Mouse (Mus musculus) cerebellum, adult 11 months (tissue): Measurements from ENCODE around the gene Ankrd63.

Experiments used
- DNase-seq: peaks from one replicate; pipeline ENCODE4 v3.0.0; 2022

Gene Ankrd63

GRCm38 (mm10) chr2:118687791-118688190, 16.0 kb downstream of the Ankrd63 start:
- DNase-seq: no peak

DNA sequence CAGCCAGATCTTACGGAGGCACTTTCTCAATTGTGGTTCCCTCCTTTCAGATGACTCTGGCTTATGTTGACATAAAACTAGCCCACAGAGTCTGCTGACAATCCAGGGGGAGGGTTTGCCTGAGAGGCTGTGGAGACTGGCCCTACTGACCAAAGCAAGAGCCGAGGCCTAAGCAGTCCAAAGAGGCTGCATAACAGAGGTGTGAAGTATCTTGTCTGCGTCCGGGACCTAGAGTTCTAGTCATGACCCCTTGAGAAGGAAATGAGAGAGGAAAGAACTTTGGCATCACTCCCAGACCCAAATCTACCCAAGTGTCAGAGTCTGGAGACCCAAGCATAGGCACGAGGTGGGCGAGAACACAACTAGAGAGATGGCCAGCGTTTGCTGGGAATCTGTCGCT, 17.1 kb downstream of the Ankrd63 start:
- no peak for DNase-seq

DNA sequence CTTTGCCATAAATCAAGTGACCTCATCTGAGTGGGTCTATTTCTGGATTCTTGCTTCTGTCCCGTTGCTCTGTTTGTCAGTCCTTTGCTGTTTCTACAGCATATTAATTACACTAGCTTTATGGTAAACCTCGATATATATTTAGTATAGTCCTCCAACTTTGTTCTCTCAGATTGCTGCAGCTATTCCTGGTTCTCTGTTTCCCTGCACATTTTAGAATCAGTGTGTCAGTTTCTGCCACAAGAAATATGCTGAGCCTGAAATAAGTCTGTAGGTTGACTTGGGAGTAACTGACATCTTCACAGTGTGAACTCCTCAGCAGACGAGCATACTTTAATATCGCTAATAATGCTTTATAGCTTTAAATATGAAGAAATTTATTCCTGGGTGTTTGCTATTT, 18.7 kb downstream of the Ankrd63 start:
- no peak for DNase-seq

DNA sequence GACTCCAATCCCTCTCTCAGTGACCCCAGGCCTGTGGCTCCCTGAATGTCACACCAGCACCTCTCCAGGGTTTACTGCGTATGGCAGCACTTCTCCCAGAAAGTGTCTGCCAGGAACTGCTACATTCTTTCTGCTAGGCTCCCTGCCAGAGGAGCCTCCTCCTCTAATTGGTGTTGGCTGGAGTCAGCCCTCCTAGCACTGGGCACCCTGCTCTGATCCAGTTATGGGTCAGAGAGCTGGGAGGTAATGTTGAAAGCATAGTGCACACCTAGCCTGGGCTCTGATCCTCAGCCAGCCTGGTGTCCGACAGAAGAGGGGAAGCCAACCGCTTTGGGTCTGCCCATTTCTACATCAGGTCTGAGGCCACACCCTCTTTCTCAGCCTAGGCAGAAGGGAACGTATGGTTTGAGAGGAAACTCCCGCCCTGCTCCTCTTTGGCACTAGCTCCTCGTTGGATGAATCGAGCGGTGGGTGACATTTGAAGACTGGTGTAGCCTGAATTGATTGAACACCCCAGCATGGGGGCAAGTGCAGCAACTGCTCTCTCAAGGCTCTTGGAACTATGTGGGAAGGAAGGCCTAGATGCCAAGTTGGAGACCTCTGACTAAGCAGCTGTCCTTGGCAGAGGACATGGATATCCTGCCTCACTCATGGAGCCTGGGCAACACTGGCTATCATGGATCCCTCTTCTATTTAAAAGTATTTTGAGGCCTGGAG, 21.1 kb downstream of the Ankrd63 start:
- DNase-seq: no peak

DNA sequence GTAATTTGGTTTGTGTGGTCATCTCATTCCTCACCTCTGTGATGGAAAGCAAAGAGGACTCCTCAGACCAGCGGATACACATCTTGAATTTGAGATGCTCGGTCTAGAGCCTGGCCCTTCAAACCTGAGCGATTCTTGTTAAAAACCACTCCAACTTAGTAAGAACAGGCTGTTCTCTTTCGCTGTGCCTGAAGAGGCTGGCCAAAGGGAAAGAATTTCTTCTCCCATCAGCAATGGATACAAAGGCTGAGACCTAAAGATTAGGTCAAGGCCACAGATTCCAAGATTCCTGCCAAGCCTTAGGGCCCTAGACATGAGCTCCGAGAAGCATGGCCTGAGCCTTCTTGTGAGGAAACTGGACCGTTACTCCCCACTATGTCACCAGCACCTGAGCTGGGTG, 22.8 kb downstream of the Ankrd63 start:
- DNase-seq: no peak

DNA sequence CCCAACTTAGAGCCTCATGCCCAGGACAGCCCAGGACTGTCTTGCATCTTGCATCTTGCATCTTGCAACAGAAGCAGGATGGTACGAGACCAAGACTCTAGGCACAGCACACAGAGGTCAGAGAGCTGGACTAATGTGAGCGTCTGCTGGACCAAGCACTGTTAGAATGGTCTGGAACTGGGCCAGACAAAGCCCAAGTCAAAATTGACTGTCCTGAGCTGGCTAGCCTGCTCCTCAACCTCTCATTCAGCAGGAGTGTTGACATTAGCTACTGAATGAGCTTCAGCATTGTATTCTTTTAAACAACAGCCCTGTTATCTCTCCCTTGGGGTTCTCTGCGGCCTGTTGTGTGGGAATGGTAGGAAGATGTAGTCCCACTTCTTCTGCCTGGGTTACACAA, 24.2 kb downstream of the Ankrd63 start:
- DNase-seq: no peak

DNA sequence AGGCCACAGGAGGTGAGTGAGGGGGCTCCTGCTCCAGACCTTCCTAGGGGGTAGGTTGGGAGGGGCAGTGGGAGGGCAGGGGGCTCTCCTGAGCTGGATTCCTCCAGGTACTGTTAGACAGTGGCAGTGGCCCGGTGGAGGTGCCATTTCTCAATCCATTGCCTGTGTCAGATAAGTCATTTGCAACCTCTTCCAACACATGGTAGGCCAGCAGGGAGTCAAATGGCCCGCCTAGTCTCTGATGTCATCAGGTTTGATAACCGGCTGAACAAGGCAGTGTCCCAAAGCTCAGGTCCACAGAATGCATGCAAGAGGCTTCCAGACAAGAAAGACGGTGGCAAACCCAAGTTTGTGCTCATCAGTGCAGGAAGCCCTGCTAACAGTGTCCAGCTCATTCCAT, 25.9 kb downstream of the Ankrd63 start:
- no peak for DNase-seq

- DNase-seq: no peak
Observed at GRCm38 (mm10) chr2:118676839-118677741, 26.7 kb downstream of the Ankrd63 start.

- no peak for DNase-seq
Observed at GRCm38 (mm10) chr2:118674500-118674899, 29.3 kb downstream of the Ankrd63 start.

- DNase-seq: no peak
Observed at GRCm38 (mm10) chr2:118673686-118674465, 29.9 kb downstream of the Ankrd63 start.

DNA sequence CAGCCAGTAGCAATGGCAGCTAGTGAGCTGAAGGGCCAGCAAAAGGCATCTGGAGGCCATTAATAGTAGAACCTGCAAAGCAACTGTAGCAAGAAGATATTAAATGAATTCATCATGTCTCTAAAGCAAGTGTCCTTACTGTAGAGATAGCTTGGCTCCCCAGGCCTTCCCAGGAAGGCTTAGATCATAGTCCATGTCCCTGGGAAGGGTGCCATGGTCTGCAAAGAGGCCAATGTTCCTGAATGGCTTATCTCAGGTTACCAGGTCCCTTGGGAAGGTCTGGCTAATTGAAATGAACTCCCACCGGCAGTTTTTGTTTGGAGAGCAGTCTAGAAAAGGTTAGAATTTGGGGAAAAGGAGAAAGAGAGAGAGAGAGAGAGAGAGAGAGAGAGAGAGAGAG, 32.0 kb downstream of the Ankrd63 start:
- no peak for DNase-seq

GRCm38 (mm10) chr2:118669785-118670184, 34.0 kb downstream of the Ankrd63 start:
- DNase-seq: no peak

DNA sequence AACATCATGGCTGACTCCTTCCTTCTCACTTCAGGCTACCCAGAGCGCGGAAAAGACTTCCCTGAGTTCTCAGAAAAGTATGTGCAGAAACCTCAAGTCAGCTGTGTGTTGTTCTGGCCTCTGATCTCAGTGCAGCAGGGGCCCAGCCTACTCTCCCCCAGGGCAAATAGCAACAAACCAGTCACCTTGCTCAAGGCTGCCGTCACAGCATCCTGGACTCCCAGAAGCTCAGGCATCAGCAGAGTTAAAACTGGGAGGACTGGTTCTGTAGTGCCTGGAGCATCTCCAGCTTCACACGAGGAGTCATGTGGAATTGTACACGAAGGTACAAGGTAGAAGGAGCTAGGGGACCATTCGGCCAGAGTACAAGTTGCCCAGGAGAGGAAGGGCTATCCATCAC, 34.5 kb downstream of the Ankrd63 start:
- no peak for DNase-seq

DNA sequence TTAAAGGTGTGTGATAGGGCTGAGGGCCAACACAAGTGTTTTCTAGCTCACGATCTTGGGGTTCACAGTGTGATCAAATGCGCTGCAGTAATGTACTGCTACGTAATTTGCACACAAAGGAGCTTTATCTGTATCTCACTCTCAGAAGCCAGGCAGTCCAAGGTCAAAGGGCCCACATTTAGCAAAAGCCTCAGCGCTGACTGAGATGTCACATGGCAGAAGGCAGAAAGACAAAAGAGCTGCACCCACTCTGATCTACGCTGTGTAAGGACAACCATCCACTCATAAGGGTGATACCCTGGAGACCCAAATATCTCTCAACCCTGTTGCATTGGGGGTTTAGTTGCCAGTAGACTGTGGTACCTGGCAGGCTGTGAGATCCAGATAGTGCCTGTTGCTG, 36.6 kb downstream of the Ankrd63 start:
- DNase-seq: no peak

DNA sequence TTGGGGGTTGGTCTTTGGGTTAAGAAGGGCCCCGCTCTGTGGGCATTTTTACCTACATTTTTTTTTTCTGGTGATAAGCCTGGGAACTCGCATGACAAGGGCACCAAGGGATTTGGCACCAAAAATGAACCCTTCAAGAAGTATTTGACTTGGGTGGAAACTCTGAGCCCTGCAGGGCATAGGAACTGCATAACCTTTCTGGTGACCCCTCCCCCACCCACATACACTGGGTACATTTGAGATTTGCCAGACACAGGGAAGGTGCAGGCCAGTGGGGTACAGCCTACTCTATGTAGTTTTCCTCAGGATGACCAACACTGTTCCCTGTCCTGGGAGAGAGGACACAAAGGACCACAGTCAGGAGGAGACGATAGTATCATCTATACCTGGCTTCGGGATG, 38.1 kb downstream of the Ankrd63 start:
- no peak for DNase-seq

GRCm38 (mm10) chr2:118664975-118665516, 38.7 kb downstream of the Ankrd63 start:
- DNase-seq: no peak

GRCm38 (mm10) chr2:118663804-118664766, 39.7 kb downstream of the Ankrd63 start:
- no peak for DNase-seq

- DNase-seq: no peak
Observed at GRCm38 (mm10) chr2:118662902-118663803, 40.6 kb downstream of the Ankrd63 start, which contains the start of gene Pak6. Gene Pak6 (plus strand): TSS chr2:118663303.

DNA sequence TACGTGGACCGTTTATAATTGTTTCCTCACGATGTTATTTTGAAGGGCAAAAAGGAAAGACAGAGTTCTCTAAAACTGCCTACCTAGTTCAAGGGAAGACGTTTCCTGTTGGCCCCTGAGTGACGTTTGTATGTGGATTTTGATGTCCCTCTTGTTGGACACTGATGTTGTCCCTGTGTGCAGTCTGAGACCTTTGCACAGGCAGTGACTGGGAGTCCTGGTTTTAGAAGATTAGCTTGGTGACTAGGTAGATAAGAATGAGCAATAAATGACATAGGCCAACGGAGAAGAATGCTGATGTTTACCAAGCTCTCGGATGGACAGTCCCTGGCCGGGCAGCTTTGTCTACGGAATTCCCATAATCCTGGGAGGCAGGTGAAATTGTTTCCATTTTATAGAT, 41.9 kb downstream of the Ankrd63 start:
- no peak for DNase-seq

- DNase-seq: no peak
Observed at GRCm38 (mm10) chr2:118659998-118660452, 43.7 kb downstream of the Ankrd63 start.

GRCm38 (mm10) chr2:118659493-118659892, 44.3 kb downstream of the Ankrd63 start:
- no peak for DNase-seq
